Mouse (Mus musculus) lung, embryonic 16.5 days (tissue): ENCODE measurements around the gene Leng9. TPM values are rescaled to one million over a fixed set of nuclear protein-coding genes. Genes with fewer than 3 reads are reported as not detected.

Experiments
- ATAC-seq: fragments of 200-750 bp; cut with Nextera tagmentation; 2 replicates; pipeline ENCODE4 v1.8.0; 2017; ENCODE audit warnings: low read depth, mild to moderate bottlenecking, moderate library complexity
- H3K27ac ChIP-seq: fragments of 300-500 bp; sonication (generic); 2 replicates; pipeline ENCODE4 v1.5.1; 2014; ENCODE audit warnings: mild to moderate bottlenecking, control low read depth, low read length
- H3K27me3 ChIP-seq: fragments of 300-500 bp; sonication (generic); 2 replicates; pipeline ENCODE4 v1.6.1; 2014; ENCODE audit warnings: low read depth, low read length, mixed read lengths; ENCODE audit not compliant: control insufficient read depth, insufficient read depth
- H3K36me3 ChIP-seq: fragments of 300-500 bp; sonication (generic); 2 replicates; pipeline ENCODE4 v1.6.1; 2014; ENCODE audit warnings: low read length; ENCODE audit not compliant: control insufficient read depth, insufficient read depth
- H3K4me1 ChIP-seq: fragments of 300-500 bp; sonication (generic); replicated peaks from 2 replicates; pipeline ENCODE4 v1.6.1; 2014; ENCODE audit warnings: low read length, mixed read lengths; ENCODE audit not compliant: control insufficient read depth, insufficient read depth
- H3K4me2 ChIP-seq: fragments of 300-500 bp; sonication (generic); 2 replicates; pipeline ENCODE4 v1.6.1; 2014; ENCODE audit warnings: low read depth, low read length, control low read depth
- H3K4me3 ChIP-seq: fragments of 300-500 bp; sonication (generic); 2 replicates; pipeline ENCODE4 v1.5.1; 2014; ENCODE audit warnings: mild to moderate bottlenecking, low read length, control low read depth
- H3K9ac ChIP-seq: fragments of 300-500 bp; sonication (generic); 2 replicates; pipeline ENCODE4 v1.6.1; 2014; ENCODE audit warnings: low read length, control low read depth
- H3K9me3 ChIP-seq: fragments of 300-500 bp; sonication (generic); 2 replicates; pipeline ENCODE4 v1.6.1; 2016; ENCODE audit warnings: low read length; ENCODE audit not compliant: control insufficient read depth
- WGBS: fragments of 180-500 bp; shearing (Covaris S2); extraction: QIAGEN DNeasy Blood & Tissue Kit; methylation state at CpG from one replicate; pipeline ENCODE4 v1.1.7; 2014; 5-methylcytosine and 5-hydroxymethylcytosine counted together
- polyA plus RNA-seq: library from polyadenylated mRNA; unstranded; fragments of >200 nt; fragmentation: Nextera tagmentation; extraction: Ambion mirVana; gene quantifications from 2 replicates; pipeline ENCODE4 v1.2.1, GENCODE M21; 2015

The Leng9 gene
- polyA plus RNA-seq, 1 experiment from 2014 or later: 5.5 TPM

- H3K9me3 ChIP-seq: no peaks in the 10 kb centered on the region
- H3K9ac ChIP-seq: peak overlapping the region; percentile 92
- H3K4me2 ChIP-seq: peak overlapping the region; percentile 92
- no peak overlapping the region for H3K27ac ChIP-seq
- H3K36me3 ChIP-seq: peaks cover 38% of the 10 kb centered on the region
- peak overlapping the region; percentile 93 for H3K4me3 ChIP-seq
- no peaks in the 10 kb centered on the region for H3K27me3 ChIP-seq
- H3K4me1 ChIP-seq: peaks cover 8% of the 10 kb centered on the region
- ATAC-seq: no peak
- WGBS: 49% methylated on average over 3 of the region's 3 CpGs
Measured at GRCm38 (mm10) chr7:4137746-4138145, 12.4 kb downstream of the Leng9 start.

GRCm38 (mm10) chr7:4136771-4137531 is 13.2 kb downstream of the Leng9 start, which contains the start of gene Leng8:
Gene Leng8, plus strand, starts transcription at chr7:4137039.
- peaks cover 8% of the 10 kb centered on the region for H3K4me1 ChIP-seq
- no peaks in the 10 kb centered on the region for H3K9me3 ChIP-seq
- H3K4me3 ChIP-seq: peak within 1 kb of the TSS; percentile 93
- peaks cover 30% of the 10 kb centered on the region for H3K36me3 ChIP-seq
- H3K4me2 ChIP-seq: peak within 1 kb of the TSS; percentile 92
- peak within 1 kb of the TSS; percentile 90 for H3K27ac ChIP-seq
- peak; percentile 99 for ATAC-seq
- H3K27me3 ChIP-seq: no peaks in the 10 kb centered on the region
- under 1% methylated on average over 64 of the region's 78 CpGs for WGBS
- peak within 1 kb of the TSS; percentile 92 for H3K9ac ChIP-seq

GRCm38 (mm10) chr7:4136404-4136770 is 13.8 kb downstream of the Leng9 start:
- peak; percentile 11 for ATAC-seq
- H3K9ac ChIP-seq: peak overlapping the region; percentile 82
- WGBS: 0% methylated on average over 16 of the region's 16 CpGs
- peak overlapping the region; percentile 79 for H3K4me2 ChIP-seq
- H3K27ac ChIP-seq: peak overlapping the region; percentile 77
- H3K27me3 ChIP-seq: no peaks in the 10 kb centered on the region
- no peaks in the 10 kb centered on the region for H3K9me3 ChIP-seq
- peaks cover 12% of the 10 kb centered on the region for H3K4me1 ChIP-seq
- peaks cover 24% of the 10 kb centered on the region for H3K36me3 ChIP-seq
- H3K4me3 ChIP-seq: peak overlapping the region; percentile 93

- no peak overlapping the region for H3K4me2 ChIP-seq
- H3K4me3 ChIP-seq: no peak overlapping the region
- 82% methylated on average over 5 of the region's 5 CpGs for whole genome bisulfite sequencing
- H3K9me3 ChIP-seq: no peaks in the 10 kb centered on the region
- H3K27me3 ChIP-seq: no peaks in the 10 kb centered on the region
- H3K27ac ChIP-seq: no peak overlapping the region
- peaks cover 12% of the 10 kb centered on the region for H3K36me3 ChIP-seq
- no peak for ATAC-seq
- H3K9ac ChIP-seq: no peak overlapping the region
- peaks cover 19% of the 10 kb centered on the region for H3K4me1 ChIP-seq
Measured at GRCm38 (mm10) chr7:4134911-4135310, 15.3 kb downstream of the Leng9 start.

- WGBS: 78% methylated on average over 7 of the region's 7 CpGs
- no peak overlapping the region for H3K27ac ChIP-seq
- ATAC-seq: no peak
Measured at GRCm38 (mm10) chr7:4132998-4133397, 17.2 kb downstream of the Leng9 start.

GRCm38 (mm10) chr7:4132581-4132980 is 17.6 kb downstream of the Leng9 start:
- Histone ChIP-seq H3K4me2 (no peak overlapping the region), H3K4me3 (no peak overlapping the region), H3K36me3 (no peaks in the 10 kb centered on the region), H3K27ac (no peak overlapping the region), H3K9me3 (no peaks in the 10 kb centered on the region), H3K27me3 (no peaks in the 10 kb centered on the region), H3K9ac (no peak overlapping the region), H3K4me1 (peaks cover 11% of the 10 kb centered on the region)
- WGBS: 85% methylated on average over 3 of the region's 3 CpGs
- ATAC-seq: no peak

More at GRCm38 (mm10) chr7:4132998-4133397, 17.2 kb downstream of the Leng9 start:
- Histone ChIP-seq H3K4me3 (no peak overlapping the region), H3K4me2 (no peak overlapping the region), H3K36me3 (no peaks in the 10 kb centered on the region), H3K4me1 (peaks cover 15% of the 10 kb centered on the region), H3K9ac (no peak overlapping the region), H3K27me3 (no peaks in the 10 kb centered on the region), H3K9me3 (no peaks in the 10 kb centered on the region)

- H3K27ac ChIP-seq: no peak overlapping the region
- no peaks in the 10 kb centered on the region for H3K36me3 ChIP-seq
- H3K27me3 ChIP-seq: no peaks in the 10 kb centered on the region
- no peak for ATAC-seq
- H3K4me2 ChIP-seq: no peak overlapping the region
- H3K4me1 ChIP-seq: peaks cover 11% of the 10 kb centered on the region
- H3K9me3 ChIP-seq: no peaks in the 10 kb centered on the region
- WGBS: 80% methylated on average over 8 of the region's 8 CpGs
- H3K9ac ChIP-seq: no peak overlapping the region
- H3K4me3 ChIP-seq: no peak overlapping the region
Measured at GRCm38 (mm10) chr7:4131964-4132363, 18.2 kb downstream of the Leng9 start.

- Histone ChIP-seq H3K9ac (peak overlapping the region; percentile 21; the same call in 1 of the 2 replicates), H3K4me3 (no peak overlapping the region), H3K27me3 (no peaks in the 10 kb centered on the region), H3K4me2 (peak overlapping the region; percentile 18; the same call in 1 of the 2 replicates), H3K27ac (no peak overlapping the region; the same call in 1 of the 2 replicates), H3K9me3 (no peaks in the 10 kb centered on the region), H3K4me1 (peaks cover 11% of the 10 kb centered on the region), H3K36me3 (no peaks in the 10 kb centered on the region)
- ATAC-seq: peak; percentile 62
- WGBS: 26% methylated on average over 13 of the region's 13 CpGs
Measured at GRCm38 (mm10) chr7:4130686-4131452, 19.3 kb downstream of the Leng9 start.

- H3K9me3 ChIP-seq: no peaks in the 10 kb centered on the region
- 48% methylated on average over 6 of the region's 6 CpGs for WGBS
- peaks cover 13% of the 10 kb centered on the region for H3K4me1 ChIP-seq
- no peaks in the 10 kb centered on the region for H3K27me3 ChIP-seq
- H3K4me3 ChIP-seq: no peak overlapping the region
- H3K27ac ChIP-seq: no peak overlapping the region
- no peak overlapping the region for H3K9ac ChIP-seq
- ATAC-seq: no peak
- H3K4me2 ChIP-seq: no peak overlapping the region
- no peaks in the 10 kb centered on the region for H3K36me3 ChIP-seq
Measured at GRCm38 (mm10) chr7:4128860-4129259, 21.3 kb downstream of the Leng9 start.
